Mouse (Mus musculus) gastrocnemius, adult 2 months (tissue): Measurements from ENCODE around the gene Cckbr. TPM values are rescaled to one million over a fixed set of nuclear protein-coding genes. Genes with fewer than 3 reads are reported as not detected.
"Not testable (repeated sequence)": the region's sequence is repeated elsewhere in the genome, so short reads cannot be mapped to it uniquely, and the experiment has no call there.

ENCODE experiments used
- DNase-seq: peaks from one replicate; pipeline ENCODE4 v3.0.0; 2022
- H3K27ac ChIP-seq: fragments of 200-600 bp; 2 replicates; pipeline ENCODE4 v1.8.1; 2022; ENCODE audit warnings: mild to moderate bottlenecking
- H3K4me3 ChIP-seq: fragments of 200-600 bp; 2 replicates; pipeline ENCODE4 v1.8.1; 2022; ENCODE audit warnings: mild to moderate bottlenecking, moderate library complexity
- CTCF ChIP-seq: fragments of 200-600 bp; IDR thresholded peaks from 2 replicates; pipeline ENCODE4 v1.8.1; 2022; ENCODE audit warnings: antibody characterized with exemption, mild to moderate bottlenecking, moderate library complexity
- intact Hi-C: fragments of 180-260 bp; cut with DNase I; formaldehyde crosslinking; loops from one replicate; pipeline ENCODE4 v1.15.1; 2025
- total RNA-seq, 2 experiments: library from RNA; stranded (reverse); gene quantifications; 2 replicates each; pipeline ENCODE4 v1.2.3; 2021

Cckbr gene
- total RNA-seq, 2 experiments from 2014 or later, result not detected

- H3K27ac ChIP-seq, H3K4me3 ChIP-seq: not testable (repeated sequence)
- intact Hi-C loops, result loop anchor here (1.0 to 2.0 kb wide), 2 partner anchors 41 to 103 kb away; no protein-coding TSS in a partner anchor
- TF ChIP-seq CTCF, result peak; percentile 100
- peak; percentile 76 for DNase-seq
Observed at GRCm38 (mm10) chr7:105411874-105412632, 13.5 kb upstream of the Cckbr start.

- Histone ChIP-seq H3K4me3 (no peak overlapping the region), H3K27ac (no peak overlapping the region)
- intact Hi-C loops, result no loop called here
- TF ChIP-seq CTCF, result no peak
- no peak for DNase-seq
Observed at GRCm38 (mm10) chr7:105414385-105414784, 11.1 kb upstream of the Cckbr start.

GRCm38 (mm10) chr7:105416529-105416928, 9.0 kb upstream of the Cckbr start:
- Histone ChIP-seq H3K4me3 (no peak overlapping the region), H3K27ac (no peak overlapping the region)
- intact Hi-C loops, result no loop called here
- DNase-seq, result no peak
- no peak for TF ChIP-seq CTCF

DNA sequence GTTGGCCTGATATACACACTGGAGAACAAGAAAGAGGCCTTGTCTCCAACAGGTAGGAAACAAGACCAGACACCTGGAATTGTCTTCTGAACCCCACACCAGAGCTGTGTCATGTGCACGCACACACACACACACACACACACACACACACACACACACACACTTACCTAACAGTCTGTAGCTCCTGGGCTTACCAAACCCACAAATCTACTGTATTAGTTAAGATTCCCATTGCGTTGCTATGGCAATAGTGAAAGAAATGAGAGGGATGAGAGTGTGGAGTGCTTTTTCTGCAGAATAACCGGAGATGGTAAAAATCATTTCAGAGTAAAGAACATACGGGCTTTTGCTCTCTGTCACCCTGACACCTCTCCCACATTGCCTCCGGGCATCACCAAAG, 7.4 kb upstream of the Cckbr start:
- DNase-seq, result no peak
- H3K27ac ChIP-seq, result no peak overlapping the region
- no peak for TF ChIP-seq CTCF
- no peak overlapping the region for H3K4me3 ChIP-seq
- intact Hi-C loops, result no loop called here

DNA sequence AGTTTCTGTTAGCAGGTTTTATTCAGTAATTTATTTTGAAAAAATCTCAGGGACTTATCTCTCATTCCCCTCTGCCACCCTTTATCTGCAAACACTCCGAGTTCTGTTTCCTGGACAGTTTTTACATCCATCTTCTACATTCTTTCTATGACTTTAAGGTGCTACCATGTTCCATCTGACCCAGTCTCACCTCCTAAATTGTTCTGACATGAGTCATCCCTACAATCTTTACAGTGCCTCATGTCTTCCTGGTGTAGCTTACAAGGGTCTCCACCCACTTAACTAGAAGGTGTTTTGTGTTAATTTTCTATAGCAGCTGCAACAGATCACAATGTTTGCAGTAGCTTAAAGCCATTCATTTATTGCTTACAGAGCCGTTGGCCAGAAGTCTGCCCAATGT, 4.6 kb upstream of the Cckbr start:
- H3K27ac ChIP-seq, result no peak overlapping the region
- intact Hi-C loops, result no loop called here
- TF ChIP-seq CTCF, result no peak

DNA sequence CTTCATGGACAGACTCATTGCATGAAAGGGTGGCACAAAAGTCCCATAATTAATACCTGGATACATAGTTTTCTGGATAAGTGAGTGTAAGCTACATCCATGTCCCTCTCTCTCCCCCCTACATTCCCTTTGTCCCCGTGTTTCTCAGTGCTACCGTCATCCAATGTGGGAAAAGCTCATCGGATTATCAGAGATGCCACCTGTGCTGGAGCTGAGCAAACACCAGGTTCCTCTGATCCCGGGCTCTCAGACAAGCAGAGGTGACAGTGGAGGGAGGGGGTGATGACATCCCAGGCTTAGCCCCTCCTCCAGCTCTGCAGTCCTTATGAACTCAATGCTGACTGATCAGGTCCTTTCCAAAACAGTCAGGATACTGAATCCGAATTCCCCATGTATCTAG, 1.2 kb upstream of the Cckbr start:
- DNase-seq, result no peak
- intact Hi-C loops, result no loop called here
- Histone ChIP-seq H3K27ac (no peak overlapping the region), H3K4me3 (no peak overlapping the region)
- no peak for TF ChIP-seq CTCF

More for the DNA sequence above, 4.6 kb upstream of the Cckbr start:
- H3K4me3 ChIP-seq, result no peak overlapping the region
- DNase-seq, result no peak

DNA sequence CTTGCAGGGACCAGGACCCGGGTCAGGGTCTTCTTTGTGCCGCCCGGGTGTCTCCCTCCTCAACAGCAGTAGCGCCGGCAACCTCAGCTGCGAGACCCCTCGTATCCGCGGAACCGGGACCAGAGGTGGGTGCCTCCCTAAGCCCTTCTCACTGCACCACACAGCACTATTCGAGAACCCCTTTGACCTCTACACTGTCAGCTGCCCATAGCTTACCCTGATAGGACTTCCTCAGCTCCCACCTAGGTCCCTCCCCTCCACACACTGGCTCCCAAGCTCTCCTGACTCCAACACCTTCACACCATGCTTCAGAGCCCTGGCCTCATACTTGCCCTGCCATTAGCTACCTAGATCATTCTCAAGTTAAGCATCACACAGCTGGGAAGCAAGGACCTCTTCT, 520 bp downstream of the Cckbr start:
- Histone ChIP-seq H3K27ac (no peak overlapping the region), H3K4me3 (no peak overlapping the region)
- intact Hi-C loops, result no loop called here
- no peak for DNase-seq
- TF ChIP-seq CTCF, result no peak

DNA sequence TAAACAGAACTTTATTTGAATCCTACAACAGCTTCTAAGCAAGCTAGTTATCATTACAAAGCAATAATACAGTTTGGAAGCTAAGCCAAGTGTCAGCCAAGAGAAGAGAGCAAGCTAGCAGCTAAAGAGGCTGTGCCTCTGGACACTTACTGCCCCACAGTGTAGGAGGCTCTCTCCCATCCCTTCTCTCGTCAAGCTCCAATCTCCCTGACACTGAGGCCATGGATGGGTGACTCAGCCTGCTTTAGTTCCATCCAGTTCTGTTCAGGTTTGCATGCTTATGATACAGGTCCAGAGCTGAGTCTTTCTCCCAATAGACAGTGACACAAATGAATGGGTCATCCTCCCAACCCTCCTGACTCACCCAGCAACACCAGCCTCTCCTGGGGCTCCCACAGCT, 6.5 kb downstream of the Cckbr start:
- H3K27ac ChIP-seq, result no peak overlapping the region
- H3K4me3 ChIP-seq, result no peak overlapping the region
- DNase-seq, result no peak
- intact Hi-C loops, result no loop called here
- TF ChIP-seq CTCF, result no peak

DNA sequence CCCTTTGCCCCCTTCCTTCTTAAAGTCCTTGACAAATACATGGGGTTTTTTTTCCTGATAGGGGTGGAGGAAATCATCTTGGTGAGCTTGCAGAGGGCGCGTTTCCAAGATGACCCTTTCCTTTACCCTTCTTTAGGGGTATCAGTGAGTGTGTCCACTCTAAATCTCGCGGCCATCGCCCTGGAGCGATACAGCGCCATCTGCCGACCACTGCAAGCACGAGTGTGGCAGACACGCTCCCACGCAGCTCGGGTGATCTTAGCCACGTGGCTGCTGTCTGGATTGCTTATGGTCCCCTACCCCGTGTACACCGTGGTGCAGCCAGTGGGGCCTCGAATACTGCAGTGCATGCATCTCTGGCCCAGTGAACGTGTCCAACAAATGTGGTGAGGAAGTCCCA, 8.3 kb downstream of the Cckbr start:
- intact Hi-C loops, result no loop called here
- Histone ChIP-seq H3K4me3 (no peak overlapping the region), H3K27ac (no peak overlapping the region)
- TF ChIP-seq CTCF, result no peak
- DNase-seq, result no peak

DNA sequence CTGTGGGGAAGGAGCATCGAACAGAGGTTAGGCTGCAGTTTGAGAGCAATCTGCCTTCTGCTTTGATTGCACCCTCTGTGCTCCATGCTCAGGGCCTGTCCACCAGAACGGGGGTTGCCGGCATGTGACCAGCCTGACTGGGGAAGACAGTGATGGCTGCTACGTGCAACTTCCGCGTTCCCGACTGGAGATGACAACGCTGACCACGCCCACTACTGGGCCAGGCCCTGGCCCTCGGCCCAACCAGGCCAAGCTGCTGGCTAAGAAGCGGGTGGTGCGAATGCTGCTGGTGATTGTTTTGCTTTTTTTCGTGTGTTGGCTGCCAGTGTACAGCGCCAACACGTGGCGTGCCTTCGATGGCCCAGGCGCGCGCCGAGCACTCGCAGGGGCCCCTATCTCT, 9.3 kb downstream of the Cckbr start:
- no peak for DNase-seq
- no peak for TF ChIP-seq CTCF
- intact Hi-C loops, result no loop called here
- no peak overlapping the region for H3K4me3 ChIP-seq
- no peak overlapping the region for H3K27ac ChIP-seq

DNA sequence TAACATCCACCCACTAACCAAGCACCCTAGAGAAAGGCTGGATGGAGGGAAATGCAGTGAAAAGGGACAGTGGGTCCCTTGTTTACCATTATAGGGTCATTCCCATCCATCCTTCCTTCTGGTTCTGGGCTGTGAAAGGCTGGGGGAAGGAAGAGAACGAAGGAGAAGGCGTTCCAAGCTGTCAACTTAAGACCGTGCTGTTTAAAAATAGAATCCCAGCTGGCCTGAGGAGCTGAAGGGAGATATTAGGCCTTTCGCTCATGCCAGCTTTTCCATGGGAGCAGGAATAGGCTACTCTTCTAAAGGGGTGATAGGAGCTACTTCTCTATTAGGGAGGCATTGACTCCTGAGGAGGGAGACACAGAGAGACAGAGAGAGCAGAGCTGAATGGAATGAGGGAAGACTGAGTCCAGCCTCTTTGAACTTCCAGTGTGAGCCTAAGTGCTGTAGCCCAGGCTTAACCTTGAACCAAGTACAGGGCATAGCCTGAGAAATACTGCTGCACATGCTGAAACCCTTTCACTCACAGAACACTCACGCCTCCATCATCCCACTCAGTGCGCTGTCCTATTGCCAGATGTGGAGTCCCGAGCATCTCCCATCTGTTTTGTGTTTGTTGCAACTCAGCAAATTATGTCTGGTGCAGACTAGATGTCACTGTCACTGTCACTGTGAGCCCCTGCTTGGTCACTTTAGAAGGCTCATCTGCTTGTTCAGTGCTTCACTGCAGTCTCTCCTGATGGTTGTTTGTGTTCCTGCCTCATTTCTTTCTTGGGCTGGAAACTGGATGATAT, 12.6 kb downstream of the Cckbr start:
- no peak for DNase-seq
- Histone ChIP-seq H3K4me3 (no peak overlapping the region), H3K27ac (no peak overlapping the region)
- intact Hi-C loops, result no loop called here
- TF ChIP-seq CTCF, result no peak

DNA sequence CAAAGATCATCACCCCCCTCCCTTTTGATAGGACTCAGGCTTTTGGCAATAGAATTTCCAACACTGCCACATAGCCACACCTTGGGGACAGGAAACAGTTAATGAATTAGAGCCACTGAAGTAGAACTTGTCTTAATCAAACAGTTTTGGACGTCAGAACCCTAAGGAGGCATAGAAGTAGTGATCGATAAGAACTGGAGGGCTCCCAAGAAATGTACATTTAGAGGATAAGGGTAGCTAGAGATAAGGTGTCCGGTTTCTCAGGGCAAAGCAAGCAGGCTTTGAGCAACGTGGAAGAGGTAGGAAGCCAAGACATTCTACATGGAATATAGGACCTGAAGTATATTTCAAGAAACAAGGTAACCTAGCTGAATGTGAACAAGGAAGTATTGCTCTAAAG, 15.9 kb downstream of the Cckbr start:
- DNase-seq, result no peak
- intact Hi-C loops, result no loop called here
- Histone ChIP-seq H3K4me3 (no peak overlapping the region), H3K27ac (no peak overlapping the region)
- TF ChIP-seq CTCF, result no peak

GRCm38 (mm10) chr7:105445076-105445475, 19.5 kb downstream of the Cckbr start:
- Histone ChIP-seq H3K4me3 (no peak overlapping the region), H3K27ac (no peak overlapping the region)
- no peak for DNase-seq
- intact Hi-C loops, result no loop called here
- TF ChIP-seq CTCF, result no peak

GRCm38 (mm10) chr7:105453345-105453744, 27.8 kb downstream of the Cckbr start:
- H3K27ac ChIP-seq, DNase-seq, H3K4me3 ChIP-seq: not testable (repeated sequence)
- intact Hi-C loops, result loop anchor here (2.0 kb wide), 1 partner anchor 41 kb away; no protein-coding TSS in a partner anchor
